Mouse (Mus musculus) hindbrain, embryonic 16.5 days (tissue): ENCODE data around the gene Drd1. TPM values are rescaled to one million over a fixed set of nuclear protein-coding genes. Genes with fewer than 3 reads are reported as not detected.

Experiments
- ATAC-seq: fragments of 200-750 bp; cut with Nextera tagmentation; 2 replicates; pipeline ENCODE4 v1.8.0; 2017; ENCODE audit warnings: moderate TSS enrichment, moderate library complexity
- H3K27ac ChIP-seq: fragments of 300-500 bp; sonication (generic); 2 replicates; pipeline ENCODE4 v1.5.1; 2014; ENCODE audit warnings: low read depth, mild to moderate bottlenecking, control low read depth, low read length, moderate library complexity
- H3K27me3 ChIP-seq: fragments of 300-500 bp; sonication (generic); replicated peaks from 2 replicates; pipeline ENCODE4 v1.6.1; 2014; ENCODE audit warnings: low read length; ENCODE audit not compliant: control insufficient read depth, insufficient read depth
- H3K36me3 ChIP-seq: fragments of 300-500 bp; sonication (generic); 2 replicates; pipeline ENCODE4 v1.6.1; 2014; ENCODE audit warnings: mild to moderate bottlenecking, low read length, moderate library complexity, mixed read lengths; ENCODE audit not compliant: control insufficient read depth, insufficient read depth
- H3K4me1 ChIP-seq: fragments of 300-500 bp; sonication (generic); 2 replicates; pipeline ENCODE4 v1.6.1; 2014; ENCODE audit warnings: low read depth, low read length; ENCODE audit not compliant: control insufficient read depth, insufficient read depth
- H3K4me2 ChIP-seq: fragments of 300-500 bp; sonication (generic); 2 replicates; pipeline ENCODE4 v1.6.1; 2014; ENCODE audit warnings: mild to moderate bottlenecking, low read length, control low read depth, moderate library complexity
- H3K4me3 ChIP-seq: fragments of 300-500 bp; sonication (generic); 2 replicates; pipeline ENCODE4 v1.5.1; 2014; ENCODE audit warnings: mild to moderate bottlenecking, low read length, control low read depth, moderate library complexity
- H3K9ac ChIP-seq: fragments of 300-500 bp; sonication (generic); 2 replicates; pipeline ENCODE4 v1.6.1; 2014; ENCODE audit warnings: low read depth, mild to moderate bottlenecking, control low read depth, low read length, moderate library complexity
- H3K9me3 ChIP-seq: fragments of 300-500 bp; sonication (generic); 2 replicates; pipeline ENCODE4 v1.6.1; 2014; ENCODE audit warnings: mild to moderate bottlenecking, low read length, moderate library complexity; ENCODE audit not compliant: control insufficient read depth
- WGBS: fragments of 180-500 bp; shearing (Covaris S2); extraction: QIAGEN DNeasy Blood & Tissue Kit; methylation state at CpG from one replicate; pipeline ENCODE4 v1.1.7; 2014; 5-methylcytosine and 5-hydroxymethylcytosine counted together
- polyA plus RNA-seq: library from polyadenylated mRNA; unstranded; fragments of >200 nt; fragmentation: Nextera tagmentation; extraction: Ambion mirVana; gene quantifications from 2 replicates; pipeline ENCODE4 v1.2.1, GENCODE M21; 2015

The Drd1 gene
- polyA plus RNA-seq, 1 experiment from 2014 or later, result 2.1 TPM

DNA sequence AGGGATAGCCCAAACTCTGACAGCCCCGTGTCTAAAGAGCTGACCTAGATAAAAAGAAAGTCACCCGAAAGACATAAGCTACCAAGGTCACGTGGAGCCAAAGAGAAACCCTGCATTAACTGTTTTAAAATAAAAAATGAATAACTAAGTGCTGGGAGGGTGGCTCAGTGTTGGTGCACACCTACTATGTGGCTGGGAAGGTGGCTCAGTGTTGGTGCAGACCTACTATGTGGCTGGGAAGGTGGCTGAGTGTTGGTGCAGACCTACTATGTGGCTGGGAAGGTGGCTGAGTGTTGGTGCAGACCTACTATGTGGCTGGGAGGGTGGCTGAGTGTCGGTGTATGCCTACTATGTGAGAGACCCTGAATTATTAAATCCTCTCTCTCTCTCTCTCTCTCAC is 21.9 kb downstream of the Drd1 start:
- Histone ChIP-seq H3K27ac (no peak overlapping the region), H3K27me3 (no peaks in the 10 kb centered on the region), H3K4me2 (no peak overlapping the region), H3K4me3 (no peak overlapping the region), H3K4me1 (no peaks in the 10 kb centered on the region), H3K9me3 (no peaks in the 10 kb centered on the region), H3K36me3 (no peaks in the 10 kb centered on the region), H3K9ac (no peak overlapping the region)
- 84% methylated on average over 4 of the region's 4 CpGs for WGBS
- no peak for ATAC-seq

DNA sequence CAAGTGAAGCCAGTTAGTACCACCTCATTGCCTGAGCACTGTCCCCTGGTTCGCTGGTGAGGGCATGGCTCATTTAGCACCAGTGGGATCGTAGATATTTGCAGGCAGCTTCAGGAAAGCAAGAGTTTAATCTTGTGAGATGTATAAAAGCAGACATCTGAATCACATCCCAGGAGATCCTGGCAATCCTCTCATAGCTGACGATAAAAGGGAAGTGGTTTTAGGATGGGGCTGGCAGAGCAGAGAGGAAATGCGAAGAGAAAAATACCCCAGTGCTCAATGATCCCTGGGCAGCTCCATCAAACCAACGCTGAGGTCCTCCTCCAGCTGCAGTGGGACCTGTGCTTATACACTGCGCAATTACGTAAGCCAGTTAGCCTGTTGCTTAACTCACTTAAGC is 28.4 kb downstream of the Drd1 start:
- no peak overlapping the region for H3K4me2 ChIP-seq
- H3K27ac ChIP-seq, result no peak overlapping the region
- peaks cover 3% of the 10 kb centered on the region; the same call in 1 of the 2 replicates for H3K4me1 ChIP-seq
- no peak overlapping the region for H3K4me3 ChIP-seq
- 58% methylated on average over 7 of the region's 7 CpGs for WGBS
- no peak overlapping the region for H3K9ac ChIP-seq
- H3K27me3 ChIP-seq, result no peaks in the 10 kb centered on the region
- peak; percentile 61; the same call in 1 of the 2 replicates for ATAC-seq
- H3K36me3 ChIP-seq, result no peaks in the 10 kb centered on the region
- H3K9me3 ChIP-seq, result no peaks in the 10 kb centered on the region

DNA sequence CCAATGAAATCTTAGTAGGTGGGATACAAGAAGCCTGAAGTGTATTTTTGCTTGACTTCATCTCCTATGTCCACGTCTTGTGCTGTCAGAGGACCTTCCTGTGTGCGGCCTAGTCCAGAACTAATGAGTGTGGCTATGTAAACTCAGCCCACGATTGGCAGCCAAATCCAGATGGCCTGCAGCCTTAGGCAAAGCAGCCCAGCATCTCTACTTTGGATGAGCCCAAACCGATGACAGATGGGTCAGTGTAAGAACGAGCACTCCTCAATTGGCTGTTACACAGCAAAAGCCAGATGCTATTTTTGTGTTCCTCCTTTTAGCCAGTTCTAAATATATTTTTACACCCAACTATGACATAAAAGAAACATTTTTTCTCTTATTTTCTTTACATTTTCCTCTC is 32.2 kb downstream of the Drd1 start:
- no peak overlapping the region for H3K4me2 ChIP-seq
- H3K27me3 ChIP-seq, result no peaks in the 10 kb centered on the region
- 0 out of 2 replicates have a peak, but pooled peaks have one; percentile 50 for ATAC-seq
- no peaks in the 10 kb centered on the region for H3K9me3 ChIP-seq
- no peaks in the 10 kb centered on the region for H3K36me3 ChIP-seq
- H3K4me1 ChIP-seq, result peaks cover 3% of the 10 kb centered on the region; the same call in 1 of the 2 replicates
- WGBS, result 56% methylated on average over 5 of the region's 5 CpGs
- H3K4me3 ChIP-seq, result no peak overlapping the region
- H3K9ac ChIP-seq, result no peak overlapping the region
- no peak overlapping the region for H3K27ac ChIP-seq

DNA sequence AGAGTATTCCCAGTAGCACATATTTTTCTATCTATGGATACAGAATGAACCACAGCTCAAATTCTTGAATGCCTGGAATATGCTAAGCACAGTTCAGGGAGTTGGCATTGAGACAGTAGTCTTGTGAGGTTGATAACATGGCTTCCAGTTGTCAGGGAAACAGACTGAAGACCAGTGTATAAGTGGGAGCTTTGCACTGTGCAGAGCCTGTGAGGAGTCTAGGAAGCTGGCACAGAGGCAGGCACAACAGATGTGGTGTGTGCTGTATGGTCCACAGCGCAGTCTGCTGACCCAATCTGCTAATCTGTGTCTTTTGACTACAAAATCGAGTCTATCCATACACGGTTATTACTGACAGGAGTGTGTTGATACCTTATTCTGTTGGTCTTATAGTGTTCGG is 46.8 kb downstream of the Drd1 start:
- WGBS, result 89% methylated on average over 4 of the region's 4 CpGs
- ATAC-seq, result no peak

More for the DNA sequence above, 46.8 kb downstream of the Drd1 start:
- Histone ChIP-seq H3K36me3 (no peaks in the 10 kb centered on the region), H3K4me1 (no peaks in the 10 kb centered on the region), H3K9ac (no peak overlapping the region), H3K27ac (no peak overlapping the region), H3K4me3 (no peak overlapping the region), H3K9me3 (no peaks in the 10 kb centered on the region), H3K27me3 (no peaks in the 10 kb centered on the region), H3K4me2 (no peak overlapping the region)

Other genes starting within 250 kb of the Drd1 start
- gene Sfxn1, start 16.2 kb upstream of the Drd1 start, polyA plus RNA-seq, result 89.7 and 97.0 TPM in 2 replicates
- gene Hrh2, start 136.4 kb upstream of the Drd1 start, polyA plus RNA-seq, result 1.1 TPM in 2 replicates